Mouse (Mus musculus) neural tube, embryonic 10.5 days (tissue): Measurements from ENCODE around the gene Fzd2.

Source experiments
- DNase-seq: peaks from one replicate; pipeline ENCODE4 v3.0.0-alpha.2; 2017; ENCODE audit warnings: low spot score; ENCODE audit errors: extremely low spot score

The Fzd2 gene

DNA sequence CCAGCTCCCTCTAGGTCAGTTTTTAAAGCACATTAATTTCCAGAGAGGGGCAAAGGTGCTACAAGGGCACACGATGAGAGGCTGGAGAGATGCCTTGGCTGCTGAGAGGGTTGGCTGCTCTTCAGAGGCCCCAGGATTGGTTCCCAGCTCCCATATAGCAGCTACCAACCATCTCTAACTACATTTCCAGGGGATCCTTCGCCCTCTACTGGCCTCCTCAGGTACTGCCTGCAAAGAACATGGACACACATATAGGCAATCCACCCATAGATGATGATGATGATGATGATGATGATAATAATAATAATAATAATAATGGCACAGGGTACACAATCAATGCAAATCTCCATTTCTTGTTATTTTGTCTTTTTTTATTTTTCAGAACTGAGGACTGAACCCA, 15.3 kb downstream of the Fzd2 start:
- DNase-seq, result no peak

DNA sequence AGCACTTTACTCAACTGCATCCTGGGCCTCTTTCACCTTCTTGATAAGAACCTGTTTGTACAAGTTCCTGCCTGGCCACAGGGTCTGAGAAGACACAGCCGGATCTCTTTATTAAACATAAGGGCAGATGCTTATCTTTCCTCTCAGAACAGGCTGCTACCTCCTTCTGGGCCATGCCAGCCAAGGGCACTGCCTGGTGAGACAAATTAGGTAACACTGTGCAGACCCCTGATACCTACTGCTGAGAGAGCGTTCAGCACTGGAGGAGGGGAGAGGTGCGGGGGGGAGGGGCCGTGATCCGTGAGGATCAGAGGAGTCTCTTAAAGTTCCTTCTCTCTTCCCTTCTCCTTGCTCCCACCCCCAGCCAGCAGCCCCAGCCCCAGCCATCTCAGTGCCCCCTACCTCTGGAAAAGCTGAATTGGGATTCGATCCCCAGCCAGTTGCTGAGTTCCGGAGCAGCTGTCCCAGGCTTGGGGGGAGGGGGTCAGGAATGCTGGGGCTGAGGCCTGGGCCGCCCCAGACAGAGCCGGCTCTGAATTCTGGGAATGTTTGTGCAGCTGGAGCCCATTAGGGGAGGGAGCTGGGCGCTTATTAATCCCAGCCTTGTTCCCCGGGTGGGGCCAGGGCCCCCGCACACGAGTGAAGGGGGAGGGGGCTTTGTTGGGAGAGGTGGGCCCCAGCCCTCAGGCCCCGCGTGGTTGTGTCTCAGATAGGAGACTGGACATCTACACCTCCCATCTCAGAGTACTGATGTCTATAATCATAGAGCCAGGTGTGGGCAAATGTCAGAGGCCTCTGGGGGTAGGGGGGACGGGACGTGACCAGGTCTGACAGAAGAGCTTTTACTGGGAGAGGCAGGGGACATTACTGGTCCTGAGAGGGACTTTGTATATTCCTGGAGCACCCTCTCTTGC, 19.9 kb downstream of the Fzd2 start:
- peak; percentile 88 for DNase-seq

- DNase-seq, result peak; percentile 55
Observed at GRCm38 (mm10) chr11:102624888-102625407, 20.8 kb downstream of the Fzd2 start.

- DNase-seq, result no peak
Observed at GRCm38 (mm10) chr11:102627171-102627931, 23.2 kb downstream of the Fzd2 start.

DNA sequence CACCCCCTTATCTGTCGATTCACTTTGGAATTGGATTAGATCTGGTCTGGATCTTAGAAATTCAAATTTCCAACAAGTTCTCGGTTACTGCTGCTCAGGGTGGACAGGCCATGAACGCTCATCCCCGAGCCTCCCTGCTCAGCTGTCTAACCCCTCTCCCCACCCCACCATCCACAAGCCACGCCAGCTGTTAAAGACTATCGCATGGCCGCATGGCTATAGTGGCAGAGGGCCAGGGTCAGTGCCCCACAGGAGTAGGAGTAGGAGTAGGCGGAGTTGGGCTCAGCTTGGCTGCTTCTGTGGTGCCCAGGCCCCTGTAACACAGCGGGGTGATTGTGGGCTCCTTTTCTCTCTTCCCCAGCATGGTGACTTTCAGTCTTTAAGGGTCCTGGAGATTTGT, 24.3 kb downstream of the Fzd2 start:
- no peak for DNase-seq

GRCm38 (mm10) chr11:102629375-102629774, 25.2 kb downstream of the Fzd2 start:
- no peak for DNase-seq

DNA sequence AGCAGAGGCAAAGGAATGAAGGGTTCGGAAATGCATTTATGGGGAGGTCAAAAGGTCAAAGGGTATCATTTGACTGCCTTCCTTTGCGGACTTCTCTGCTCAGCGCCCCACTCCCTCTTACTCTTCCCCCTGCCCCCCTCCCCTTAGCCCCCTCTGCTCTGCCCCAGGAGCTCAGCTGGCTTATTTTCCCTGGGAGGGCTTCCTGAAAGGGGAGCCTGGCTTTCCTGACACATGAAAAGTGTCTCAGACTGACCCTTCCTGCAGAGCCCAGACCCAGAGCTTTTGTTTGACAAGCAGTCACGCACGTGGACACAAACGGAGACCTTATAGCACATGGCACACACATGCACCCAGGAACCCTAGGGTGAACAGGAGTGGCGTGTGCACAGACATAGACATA, 26.5 kb downstream of the Fzd2 start:
- no peak for DNase-seq

DNA sequence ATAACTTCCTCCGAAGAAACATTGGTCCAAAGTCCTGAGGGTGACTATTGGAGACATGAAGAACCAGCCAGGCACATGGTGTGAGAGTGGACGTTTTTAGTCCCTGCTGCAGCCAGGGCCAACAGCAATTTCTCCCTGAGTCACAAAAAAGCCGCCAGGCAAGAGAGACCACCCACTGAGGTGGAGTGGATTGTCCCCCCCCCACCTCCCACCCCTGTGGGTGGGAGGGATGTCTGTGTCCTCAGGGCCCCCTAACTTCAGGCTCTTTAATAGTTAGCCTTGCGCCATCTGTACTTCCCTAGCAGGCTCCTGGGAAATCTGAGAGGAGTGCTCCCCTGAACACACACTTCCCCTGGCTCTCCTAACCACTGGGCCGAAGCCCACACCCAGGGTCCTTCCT, 27.0 kb downstream of the Fzd2 start:
- no peak for DNase-seq

DNA sequence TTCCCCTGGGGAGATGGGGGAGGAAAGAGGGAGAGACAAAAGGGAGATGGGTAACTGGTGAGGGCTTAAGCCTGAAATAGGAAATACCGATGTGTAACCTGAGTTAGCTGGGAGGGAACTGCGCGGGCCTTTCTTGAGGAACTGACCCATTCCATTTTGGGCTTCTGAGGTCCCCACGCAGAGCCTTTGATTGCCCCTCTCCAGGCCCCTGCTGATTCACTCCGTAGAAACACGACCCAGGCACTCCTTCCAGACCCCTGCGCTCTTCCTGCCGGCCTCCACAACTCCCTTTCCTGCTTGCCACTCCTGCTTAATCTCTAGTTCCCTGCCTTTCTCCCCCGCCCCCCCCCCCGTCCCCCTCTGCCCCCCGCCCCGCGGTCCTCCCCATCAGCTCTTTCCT, 28.5 kb downstream of the Fzd2 start:
- DNase-seq, result no peak

DNA sequence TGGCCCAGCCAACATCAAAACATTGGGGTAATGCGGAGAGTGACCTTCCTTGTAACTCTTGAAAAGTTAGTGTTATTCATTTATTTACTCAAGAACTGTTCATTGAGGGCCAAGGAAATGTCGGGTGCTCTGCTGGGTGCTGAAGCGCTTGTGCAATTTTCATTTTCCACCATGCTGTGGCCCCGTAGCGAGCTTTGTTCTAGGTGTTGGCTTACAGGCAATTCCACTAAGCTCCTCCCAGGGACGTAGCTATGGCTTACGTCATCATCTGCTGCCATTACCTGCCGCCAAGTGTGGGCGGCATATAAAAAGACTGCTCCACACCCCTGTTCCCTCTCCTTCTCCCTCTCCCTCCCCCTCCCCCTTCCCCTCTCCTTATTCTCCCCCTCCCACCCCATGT, 29.2 kb downstream of the Fzd2 start:
- no peak for DNase-seq

GRCm38 (mm10) chr11:102636887-102637286, 32.7 kb downstream of the Fzd2 start:
- DNase-seq, result no peak

DNA sequence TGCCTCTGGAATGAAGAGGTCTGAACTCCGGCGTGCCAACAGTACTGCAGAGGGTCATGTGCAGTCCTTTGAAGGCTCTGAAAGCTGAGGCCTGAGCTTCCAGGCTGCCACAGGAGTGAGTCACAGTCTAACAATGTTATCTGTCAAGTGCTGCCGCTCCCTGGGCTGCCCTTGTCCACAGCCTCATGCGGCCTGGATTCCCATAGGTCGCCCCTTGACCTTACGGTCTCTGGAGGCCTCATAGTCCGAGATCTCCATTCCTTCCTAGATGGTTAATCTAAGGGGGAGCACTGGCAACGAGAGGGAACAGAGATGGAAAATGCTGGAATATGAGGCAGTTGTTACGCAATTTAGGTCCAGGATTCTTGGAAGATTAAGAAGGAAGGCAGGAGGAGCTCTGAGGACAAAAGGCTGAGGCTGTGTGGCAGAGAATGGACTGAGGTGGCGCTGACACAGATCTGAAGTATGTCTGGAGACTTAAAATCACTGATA, 39.7 kb downstream of the Fzd2 start:
- DNase-seq, result no peak

GRCm38 (mm10) chr11:102646226-102646625, 42.0 kb downstream of the Fzd2 start:
- DNase-seq, result no peak

DNA sequence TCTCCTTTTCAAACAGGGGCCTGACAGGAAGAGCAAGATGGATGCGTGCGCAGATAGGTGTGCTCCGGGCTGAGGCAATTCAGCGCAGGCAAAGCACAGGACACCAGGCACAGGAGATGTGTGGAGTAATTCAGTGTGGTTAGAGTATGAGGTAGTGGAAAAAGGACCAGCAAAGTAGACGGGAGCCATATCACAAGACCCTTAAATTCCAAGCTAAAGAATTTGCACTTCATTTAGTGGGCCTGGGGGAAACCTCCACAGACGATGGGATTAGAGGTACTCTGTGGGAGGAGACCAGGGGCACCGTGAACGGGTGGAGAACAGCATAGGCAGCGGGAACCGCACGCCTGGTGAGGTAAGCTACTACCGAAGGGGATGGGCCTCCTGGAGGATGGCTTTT, 43.7 kb downstream of the Fzd2 start:
- no peak for DNase-seq

- DNase-seq, result peak; percentile 83
Observed at GRCm38 (mm10) chr11:102651381-102651780, 47.2 kb downstream of the Fzd2 start.

GRCm38 (mm10) chr11:102652844-102653243, 48.6 kb downstream of the Fzd2 start:
- DNase-seq, result peak; percentile 16

- DNase-seq, result no peak
Observed at GRCm38 (mm10) chr11:102655888-102656287, 51.7 kb downstream of the Fzd2 start.

GRCm38 (mm10) chr11:102656326-102656926, 52.2 kb downstream of the Fzd2 start:
- no peak for DNase-seq

DNA sequence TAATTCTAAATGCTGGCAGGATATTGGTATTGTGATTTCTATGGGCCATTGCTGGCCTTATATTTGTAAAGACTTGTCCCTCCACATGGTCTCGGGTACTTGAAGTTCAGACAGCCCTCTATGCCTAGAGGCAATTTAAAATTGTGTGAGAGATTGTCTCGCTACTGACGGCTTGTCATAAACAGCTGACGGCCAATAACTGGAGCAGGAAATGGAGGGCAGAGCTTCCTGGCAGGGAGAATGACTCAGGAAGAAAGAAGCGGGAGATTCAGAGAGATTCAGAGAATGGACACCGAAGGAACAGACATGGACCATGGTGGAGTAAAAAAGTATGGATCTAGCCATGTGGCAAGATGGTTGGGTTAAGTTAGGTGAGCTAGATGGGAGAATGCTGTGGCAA, 52.7 kb downstream of the Fzd2 start:
- no peak for DNase-seq
